Mouse (Mus musculus): ENCODE data around the gene Gm21860.
"Not testable (repeated sequence)": the region's sequence is repeated elsewhere in the genome, so short reads cannot be mapped to it uniquely, and the experiment has no call there.

DNA sequence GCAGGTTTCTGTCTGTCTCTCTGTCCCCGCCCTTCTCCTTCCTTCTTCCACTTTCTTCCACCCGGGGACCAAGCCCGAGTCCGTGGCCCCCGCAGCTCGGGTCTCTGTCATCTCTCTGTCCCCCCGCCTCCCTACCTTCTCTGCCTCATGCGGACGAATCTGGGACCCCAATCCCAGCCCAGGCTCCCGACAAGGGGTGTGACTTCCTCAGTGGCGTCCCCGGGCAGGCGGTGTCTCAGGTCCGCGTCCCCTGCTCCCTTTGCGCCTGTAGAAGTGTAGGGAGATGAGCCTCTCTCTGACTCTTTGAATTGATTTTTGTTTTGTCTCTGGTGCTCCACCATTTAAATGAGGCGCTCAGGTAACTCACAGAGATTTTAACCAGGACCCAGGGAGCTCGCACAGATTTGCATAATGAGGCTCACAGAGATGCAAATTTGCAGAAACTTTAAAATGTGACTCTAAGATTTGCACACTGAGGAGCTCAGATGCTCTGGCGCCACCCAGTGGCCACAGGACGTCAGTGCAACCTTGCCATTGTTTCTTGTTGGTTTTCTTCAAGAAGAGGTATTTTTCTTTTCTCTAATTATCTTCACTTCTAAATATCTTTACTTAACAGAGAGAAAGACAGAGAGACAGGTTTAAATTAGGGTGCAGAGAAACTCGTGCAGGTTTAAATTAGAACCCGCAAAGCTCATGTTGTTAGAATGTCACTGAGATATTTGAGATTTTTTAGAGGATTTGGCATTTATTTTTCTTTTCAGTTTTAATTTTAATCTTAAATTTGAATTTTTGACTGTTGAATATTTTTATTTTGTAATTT is 35.8 kb downstream of the Gm21860 start:
- not testable (repeated sequence) for TF ChIP-seq HCFC1 (IDR thresholded peaks at IDR 0.05; ENCODE audit: low read depth, low read length); POLR2A (IDR thresholded peaks at IDR 0.05; ENCODE audit: low read depth, low read length); EP300 (IDR thresholded peaks at IDR 0.05; ENCODE audit: low read length); CTCF (conservative IDR thresholded peaks at IDR 0.05 in 1 of 2, IDR thresholded peaks at IDR 0.05 in 1 of 2; ENCODE audit: low read depth in 2 of 2, low read length in 2 of 2); RCOR1 (conservative IDR thresholded peaks at IDR 0.05; ENCODE audit: low read depth, low read length); SMC3 (IDR thresholded peaks at IDR 0.05; ENCODE audit: low read depth, low read length); TCF12 (IDR thresholded peaks at IDR 0.05; ENCODE audit: low read depth, low read length)
